Mouse (Mus musculus) gastrocnemius, adult 8-10 months (tissue): ENCODE measurements at regions not wholly inside any gene's neighbourhood (a gene's known extent, or its start where the extent isn't known, plus 50 kb on each side); places are given as distances from the start of the nearest gene placed in this dataset.

Experiments
- DNase-seq, 2 experiments: peaks; one replicate each; pipeline ENCODE4 v3.0.0; 2022; ENCODE audit warnings: low spot score in 2 of 2

DNA sequence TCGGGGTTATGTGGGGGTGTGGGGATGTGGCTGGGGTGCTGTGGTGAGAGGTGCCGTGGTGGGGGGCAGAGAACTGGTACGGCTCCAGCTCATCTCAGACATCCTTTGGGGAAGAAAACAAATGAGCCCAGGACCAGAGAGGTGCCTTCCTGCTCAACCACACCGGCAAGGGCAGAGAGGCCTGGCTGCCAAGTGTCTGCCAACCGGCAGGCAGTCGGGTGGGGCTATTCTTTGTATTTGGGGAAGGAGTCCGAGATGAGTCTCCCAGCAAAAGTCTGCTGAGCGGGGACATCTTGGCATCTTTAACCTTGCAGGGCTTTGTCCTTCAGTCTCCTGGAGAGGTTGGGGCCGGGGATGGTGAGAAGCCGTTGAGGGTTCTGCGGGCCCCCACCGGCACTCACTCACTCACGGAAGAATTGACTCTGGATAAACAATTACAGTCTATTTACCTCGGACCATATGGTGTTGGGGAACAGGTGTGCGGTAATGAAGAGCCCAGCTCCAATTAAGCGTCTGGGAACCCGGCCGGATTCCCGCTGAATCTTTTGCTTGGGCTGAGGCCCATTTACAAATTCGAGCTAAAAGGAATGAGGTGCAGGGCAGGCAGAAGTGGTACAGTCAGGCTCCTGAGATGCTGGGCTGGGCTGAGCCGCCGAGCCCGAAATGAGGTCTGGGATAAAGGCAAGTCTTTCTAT is 108.7 kb upstream of the Sdk2 start:
- DNase-seq: no peak

DNA sequence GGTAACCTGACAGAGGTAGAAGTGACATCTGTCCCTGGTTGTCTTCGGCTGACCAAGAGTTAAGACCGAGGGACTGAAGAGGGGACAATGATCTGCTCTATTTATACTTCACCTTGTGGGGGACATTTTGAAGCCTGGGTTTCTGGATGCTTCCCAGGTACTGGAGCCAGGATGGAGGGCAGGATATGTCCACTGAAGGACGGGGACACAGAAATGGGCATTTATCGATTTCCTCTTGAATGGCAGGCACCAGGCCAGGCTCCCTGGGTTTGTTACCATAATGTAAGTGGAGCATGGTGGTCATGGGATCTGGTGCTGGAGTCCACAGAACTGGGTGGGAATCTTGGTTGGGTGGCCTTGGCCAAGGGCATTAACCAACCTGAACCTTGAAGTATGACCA is 108.0 kb upstream of the Sdk2 start:
- DNase-seq: no peak

GRCm38 (mm10) chr11:114168231-114168661 is 101.4 kb upstream of the Sdk2 start:
- DNase-seq: no peak

GRCm38 (mm10) chr11:114165656-114166362 is 99.0 kb upstream of the Sdk2 start:
- no peak for DNase-seq

GRCm38 (mm10) chr11:114152716-114153115 is 85.9 kb upstream of the Sdk2 start:
- DNase-seq: no peak

GRCm38 (mm10) chr11:114146334-114146733 is 79.5 kb upstream of the Sdk2 start:
- no peak for DNase-seq

DNA sequence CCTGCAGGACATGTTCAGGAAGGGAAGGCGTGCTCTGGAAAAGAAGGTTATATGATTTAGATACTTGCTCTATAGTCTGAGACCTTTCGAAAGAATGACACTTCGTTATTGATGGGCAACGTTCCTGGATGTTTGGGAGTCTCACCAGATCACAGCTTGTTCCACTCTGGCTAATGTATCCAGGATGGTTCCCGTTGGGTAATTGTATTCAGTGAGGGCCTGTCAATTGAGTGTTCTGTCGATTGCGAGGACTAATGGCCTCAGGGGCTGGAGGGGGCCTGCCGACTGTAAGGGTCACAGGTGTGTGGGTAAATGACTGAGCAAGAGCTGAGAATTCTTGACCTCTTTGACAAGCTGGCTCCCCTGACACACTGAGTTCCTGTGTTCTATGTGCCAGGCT is 62.4 kb upstream of the Sdk2 start:
- no peak for DNase-seq

GRCm38 (mm10) chr11:114128841-114129240 is 62.0 kb upstream of the Sdk2 start:
- DNase-seq: no peak

GRCm38 (mm10) chr11:114127426-114127825 is 60.6 kb upstream of the Sdk2 start:
- DNase-seq: no peak

DNA sequence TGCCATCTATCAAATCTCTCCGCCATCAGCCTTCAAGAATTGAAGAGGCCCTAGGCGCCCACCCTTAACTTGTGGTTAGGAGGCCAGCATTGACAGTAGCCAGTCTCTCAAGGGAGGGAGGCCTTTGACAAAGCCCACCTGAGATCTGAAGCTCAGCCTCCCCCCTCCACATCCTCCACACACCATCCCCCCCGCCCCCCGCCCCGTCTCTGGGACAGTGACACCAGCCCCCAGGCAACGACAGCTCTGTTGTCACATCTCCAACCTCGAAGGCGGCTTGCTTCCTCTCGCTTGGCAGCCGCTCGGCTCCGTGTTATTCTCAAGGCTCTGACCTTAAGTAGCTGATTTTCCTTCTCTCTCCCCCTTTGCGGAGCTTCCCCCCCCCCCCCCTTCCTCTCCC is 55.3 kb upstream of the Sdk2 start:
- DNase-seq: no peak

DNA sequence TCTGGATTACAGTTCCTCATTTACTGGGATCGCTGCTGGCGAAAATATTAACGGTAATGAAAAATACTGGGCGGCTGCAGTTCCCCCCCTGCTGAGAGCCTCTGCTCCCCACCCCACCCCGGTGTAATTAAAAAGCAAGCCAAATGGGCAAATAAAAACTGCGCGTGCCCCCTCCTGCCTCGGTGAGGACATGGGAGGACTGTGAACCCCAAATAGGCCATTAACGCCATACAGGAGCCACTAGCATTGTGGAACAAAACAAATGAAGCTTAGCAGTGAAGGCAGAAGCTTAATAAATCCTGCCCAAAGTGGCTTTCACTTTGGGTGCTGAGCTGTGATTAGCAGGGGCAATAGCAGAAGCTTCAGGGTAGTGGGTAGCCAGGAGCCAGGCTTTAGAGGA is 52.3 kb upstream of the Sdk2 start:
- no peak for DNase-seq
